Mouse (Mus musculus) myocyte (in vitro differentiated cells): ENCODE results near the gene Cyp2j5.

Experiments
- E2F4 ChIP-seq: IDR thresholded peaks from one replicate; pipeline ENCODE4 v1.6.1; 2011; ENCODE audit warnings: mild to moderate bottlenecking, control low read depth, moderate library complexity; ENCODE audit not compliant: insufficient read depth
- MYOD1 ChIP-seq, 3 experiments: IDR thresholded peaks; one replicate each; pipeline ENCODE4 v1.6.1; 2011; ENCODE audit warnings: control low read depth in 2 of 3, low read depth in 2 of 3, mild to moderate bottlenecking in 2 of 3, moderate library complexity in 1 of 3; ENCODE audit not compliant: insufficient read length in 2 of 3, control insufficient read depth in 1 of 3
- MYOG ChIP-seq, 3 experiments: IDR thresholded peaks; one replicate each; pipeline ENCODE4 v1.6.1; 2011; ENCODE audit warnings: control low read depth in 2 of 3, low read depth in 2 of 3, mild to moderate bottlenecking in 2 of 3; ENCODE audit not compliant: insufficient read length in 2 of 3, control insufficient read depth in 1 of 3, insufficient read depth in 1 of 3
- POLR2A ChIP-seq: IDR thresholded peaks from one replicate; pipeline ENCODE4 v1.6.1; 2011; ENCODE audit warnings: low read depth, mild to moderate bottlenecking, control low read depth, moderate library complexity; ENCODE audit not compliant: insufficient read length
- TCF12 ChIP-seq: IDR thresholded peaks from one replicate; pipeline ENCODE4 v1.6.1; 2011; ENCODE audit warnings: mild to moderate bottlenecking, control low read depth; ENCODE audit not compliant: poor library complexity, insufficient read depth, severe bottlenecking
- USF1 ChIP-seq: IDR thresholded peaks from one replicate; pipeline ENCODE4 v1.6.1; 2011; ENCODE audit warnings: low read depth, mild to moderate bottlenecking, control low read depth, moderate library complexity

DNA sequence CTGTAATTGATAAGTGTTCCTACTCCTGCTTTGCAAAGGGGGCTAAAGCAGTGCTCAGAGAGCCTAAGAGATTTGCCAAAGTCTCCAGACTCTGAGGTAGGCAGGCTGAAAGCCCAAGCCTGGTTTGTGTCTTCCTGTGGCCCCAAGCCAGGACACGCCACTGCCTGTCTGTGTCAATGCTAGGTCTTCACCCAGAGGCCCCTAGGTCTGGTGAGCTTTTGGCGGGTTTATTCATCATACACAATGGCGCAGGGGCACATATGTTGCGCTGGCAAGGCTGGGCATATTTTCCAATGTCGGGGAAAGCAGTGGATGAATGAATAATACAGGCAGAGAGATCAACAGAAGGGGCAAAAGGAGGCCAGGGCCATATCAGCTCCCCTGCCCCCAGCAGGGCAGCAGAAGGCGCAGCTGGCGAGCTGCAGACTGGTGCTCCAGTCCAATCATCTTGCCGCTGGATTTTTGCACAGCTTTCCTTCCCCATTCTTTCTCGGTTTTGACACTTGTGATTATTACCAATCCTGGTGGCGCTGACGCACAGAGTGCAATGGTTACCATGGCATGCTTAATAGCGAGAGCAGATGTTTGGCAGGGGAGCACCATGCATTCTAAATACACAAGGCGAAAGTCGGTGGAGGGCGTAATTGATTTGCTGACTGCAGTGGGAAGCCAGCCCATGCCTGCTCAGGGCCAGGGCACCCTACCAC, 33.7 kb upstream of the Cyp2j5 start:
- TF ChIP-seq MYOG (IDR thresholded peaks at IDR 0.05; ENCODE audit: control insufficient read depth in 1 of 3, insufficient read depth in 1 of 3, insufficient read length in 2 of 3, low read depth in 2 of 3) = no peak
- no peak for TF ChIP-seq USF1
- no peak for TF ChIP-seq POLR2A
- TF ChIP-seq E2F4 = no peak
- no peak for TF ChIP-seq MYOD1 (IDR thresholded peaks at IDR 0.05; ENCODE audit: control insufficient read depth in 1 of 3, insufficient read length in 2 of 3, low read depth in 2 of 3)
- no peak for TF ChIP-seq TCF12
